Mouse (Mus musculus) brain, embryonic 14.5 days (tissue): Measurements from ENCODE around the gene Ovol2.

Source experiments
- CTCF ChIP-seq: fragments of 200-500 bp; IDR thresholded peaks from 2 replicates; pipeline ENCODE4 v1.5.1; 2012; ENCODE audit warnings: inconsistent platforms, mild to moderate bottlenecking, moderate library complexity, borderline replicate concordance; ENCODE audit not compliant: insufficient read depth, insufficient read length; ENCODE audit errors: extremely low read depth
- POLR2A ChIP-seq: fragments of 200-500 bp; IDR thresholded peaks from 2 replicates; pipeline ENCODE4 v1.6.1; 2012; ENCODE audit warnings: mild to moderate bottlenecking, inconsistent platforms, borderline replicate concordance; ENCODE audit not compliant: poor library complexity, insufficient read depth, insufficient read length, severe bottlenecking; ENCODE audit errors: extremely low read depth

DNA sequence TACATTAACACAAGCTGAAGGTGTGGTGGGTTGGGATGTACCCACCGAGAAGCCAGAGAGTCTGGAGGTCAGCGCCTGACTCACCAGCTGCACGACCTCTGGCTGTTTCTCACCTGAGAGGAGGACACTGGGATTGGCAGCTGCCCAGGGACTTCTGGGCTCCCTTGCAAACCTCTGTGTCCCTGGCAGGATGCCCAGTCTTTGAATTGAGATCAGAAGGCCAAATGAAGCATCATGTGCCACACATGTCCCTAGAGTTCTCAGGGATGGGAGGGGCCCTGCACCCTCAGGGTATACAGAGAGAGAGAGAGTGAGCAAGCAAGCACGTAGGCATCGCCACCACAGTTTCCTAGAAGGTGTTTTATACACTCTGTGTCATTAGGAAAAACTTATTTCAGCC lies 52.2 kb downstream of the Ovol2 start:
- TF ChIP-seq POLR2A (no peak), CTCF (no peak)
